Mouse (Mus musculus) ES-E14 (cell line): ENCODE data around the gene Il2rg.

ENCODE experiments used
- CHD2 ChIP-seq: IDR thresholded peaks from 2 replicates; pipeline ENCODE4 v1.6.1; 2014; ENCODE audit warnings: mild to moderate bottlenecking, low read depth, low read length, inconsistent platforms
- ZC3H11A ChIP-seq: IDR thresholded peaks from 2 replicates; pipeline ENCODE4 v1.6.1; 2012; ENCODE audit warnings: low read depth, mild to moderate bottlenecking, inconsistent platforms, low read length, borderline replicate concordance
- ZNF384 ChIP-seq: IDR thresholded peaks from 2 replicates; pipeline ENCODE4 v1.6.1; 2012; ENCODE audit warnings: low read depth, low read length, inconsistent platforms

- no peak for TF ChIP-seq CHD2
- TF ChIP-seq ZC3H11A, result no peak
- TF ChIP-seq ZNF384, result no peak
These were observed 18.1 kb upstream of the Il2rg start for GRCm38 (mm10) chrX:101285953-101286670.
